Mouse (Mus musculus): ENCODE data around the gene Slc30a7.

Slc30a7 gene

DNA sequence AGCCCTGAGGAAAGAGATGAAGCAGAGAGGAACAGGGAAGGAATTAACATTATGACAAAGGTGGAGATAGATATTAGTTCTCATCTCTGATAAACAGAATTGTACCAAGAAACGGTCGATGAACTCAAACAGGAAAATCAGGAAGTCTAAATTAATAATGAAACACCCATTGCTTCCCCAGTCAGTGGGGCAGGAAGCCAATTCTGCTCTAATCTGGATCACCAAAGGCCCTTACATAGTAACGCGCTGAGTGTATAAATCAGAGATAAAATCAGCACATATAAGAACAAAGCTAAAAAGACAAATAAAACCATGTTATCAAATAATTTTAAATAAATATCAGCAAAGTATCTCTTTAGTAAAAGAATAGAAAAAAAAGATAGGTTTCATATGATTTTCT lies 15.1 kb downstream of the Slc30a7 start:
- DNase-seq (ENCODE audit: low read depth), result no peak

- DNase-seq (ENCODE audit: low read depth), result no peak
Observed at GRCm38 (mm10) chr3:115985183-115985892, 21.9 kb downstream of the Slc30a7 start.

DNA sequence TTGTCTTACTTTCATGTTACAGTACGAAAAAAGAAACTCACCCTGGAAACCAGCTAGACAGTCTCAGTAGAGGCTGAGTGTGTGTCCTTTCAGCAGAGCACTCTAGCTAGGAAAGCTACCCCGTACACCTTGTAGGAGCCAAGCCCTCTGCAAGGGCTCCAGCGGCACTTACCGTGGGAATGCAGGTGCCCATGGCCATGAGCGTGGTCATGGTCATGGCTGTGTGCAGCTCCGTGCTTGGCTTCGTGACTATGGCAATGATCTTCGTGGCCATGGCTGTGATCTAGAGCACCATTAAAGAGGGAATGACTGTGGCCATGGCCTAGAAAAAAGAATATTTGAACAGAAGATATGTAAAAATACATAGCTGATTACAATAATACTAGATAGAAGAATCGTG lies 22.6 kb downstream of the Slc30a7 start:
- no peak for DNase-seq (ENCODE audit: low read depth)

GRCm38 (mm10) chr3:115983217-115983616 lies 24.0 kb downstream of the Slc30a7 start:
- DNase-seq (ENCODE audit: low read depth), result no peak

GRCm38 (mm10) chr3:115979000-115979399 lies 28.2 kb downstream of the Slc30a7 start:
- peak; percentile 82 for DNase-seq (ENCODE audit: low read depth)

- peak; percentile 62 for DNase-seq (ENCODE audit: low read depth)
Observed at GRCm38 (mm10) chr3:115974995-115975394, 32.2 kb downstream of the Slc30a7 start.

- peak; percentile 77 for DNase-seq (ENCODE audit: low read depth)
Observed at GRCm38 (mm10) chr3:115974228-115974627, 33.0 kb downstream of the Slc30a7 start.

GRCm38 (mm10) chr3:115971891-115972646 lies 35.1 kb downstream of the Slc30a7 start:
- DNase-seq (ENCODE audit: low read depth), result peak; percentile 90

GRCm38 (mm10) chr3:115971045-115971785 lies 36.0 kb downstream of the Slc30a7 start:
- DNase-seq (ENCODE audit: low read depth), result peak; percentile 81

DNA sequence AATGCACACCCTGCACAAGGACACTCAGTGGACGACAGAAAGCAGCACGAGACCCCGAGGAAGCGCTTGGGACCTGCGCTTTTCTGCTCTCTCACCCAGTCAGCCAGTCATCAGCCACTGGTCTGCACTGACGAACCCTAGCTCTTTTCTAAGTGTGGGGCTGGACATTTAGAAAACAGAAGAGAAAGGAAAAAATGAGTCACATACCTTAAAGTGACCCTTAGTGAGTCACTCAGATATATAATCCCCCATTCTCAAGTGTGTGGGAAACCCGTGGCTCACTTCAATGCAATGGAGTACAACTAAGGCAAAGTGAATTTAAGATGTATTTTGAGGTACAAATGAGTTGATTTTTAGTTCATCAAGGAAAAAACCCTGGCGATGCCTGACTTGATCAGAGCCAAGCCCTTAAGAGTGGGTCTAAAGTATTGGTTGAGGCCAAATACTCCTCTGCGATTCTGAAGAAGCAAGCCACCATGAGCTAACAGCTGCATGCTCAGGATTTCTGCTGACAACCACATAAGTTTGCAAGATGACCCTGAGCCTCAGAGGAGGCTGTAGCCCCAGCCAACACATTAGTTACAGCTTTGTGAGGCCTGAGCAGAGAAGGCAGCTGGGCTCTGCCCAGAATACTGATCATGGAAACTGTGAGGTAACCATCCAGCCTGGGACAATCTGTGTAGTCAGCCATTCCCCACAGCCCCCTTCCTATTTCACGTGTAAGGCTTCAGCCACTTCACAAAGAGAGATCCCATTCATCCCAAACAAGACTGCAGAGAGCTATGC lies 38.3 kb downstream of the Slc30a7 start:
- no peak for DNase-seq (ENCODE audit: low read depth)

GRCm38 (mm10) chr3:115964071-115964470 lies 43.1 kb downstream of the Slc30a7 start:
- DNase-seq (ENCODE audit: low read depth), result no peak

GRCm38 (mm10) chr3:115963597-115963996 lies 43.6 kb downstream of the Slc30a7 start:
- no peak for DNase-seq (ENCODE audit: low read depth)

GRCm38 (mm10) chr3:115962028-115962415 lies 45.2 kb downstream of the Slc30a7 start:
- no peak for DNase-seq (ENCODE audit: low read depth)

DNA sequence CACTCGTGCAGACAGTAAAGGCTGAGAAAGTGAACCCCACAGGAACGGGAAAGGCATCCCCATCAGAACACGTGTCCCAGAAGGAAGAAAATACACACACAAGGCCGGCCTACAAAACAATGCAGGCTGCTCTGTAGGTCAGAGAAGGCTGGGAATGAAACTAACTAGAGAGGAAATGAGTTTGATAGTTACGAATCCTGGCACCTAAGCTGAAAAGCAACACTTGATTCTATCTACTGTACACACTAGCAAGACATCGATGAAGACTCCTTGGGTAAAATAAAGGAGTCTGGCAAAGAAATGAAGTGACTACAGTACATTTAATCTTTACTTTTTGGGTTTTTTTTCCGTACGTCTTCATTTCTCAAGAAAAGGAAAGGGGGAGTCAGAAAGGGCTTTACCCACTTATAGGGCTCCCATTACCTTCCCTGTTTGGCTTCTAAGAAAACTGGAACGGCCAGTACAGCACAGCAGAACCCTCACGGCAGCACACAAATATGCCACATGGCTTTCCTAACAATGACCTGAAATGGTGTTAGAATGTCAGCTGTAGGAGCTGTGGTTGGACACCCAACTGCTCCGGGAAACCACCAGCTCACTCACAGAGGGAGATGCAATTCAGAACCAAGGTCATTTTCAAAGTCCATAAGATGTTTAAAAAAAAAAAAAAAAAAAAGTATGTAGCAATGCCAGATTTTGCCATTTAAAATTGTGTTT lies 45.7 kb downstream of the Slc30a7 start:
- no peak for DNase-seq (ENCODE audit: low read depth)

GRCm38 (mm10) chr3:115957223-115957622 lies 50.0 kb downstream of the Slc30a7 start:
- no peak for DNase-seq (ENCODE audit: low read depth)

DNA sequence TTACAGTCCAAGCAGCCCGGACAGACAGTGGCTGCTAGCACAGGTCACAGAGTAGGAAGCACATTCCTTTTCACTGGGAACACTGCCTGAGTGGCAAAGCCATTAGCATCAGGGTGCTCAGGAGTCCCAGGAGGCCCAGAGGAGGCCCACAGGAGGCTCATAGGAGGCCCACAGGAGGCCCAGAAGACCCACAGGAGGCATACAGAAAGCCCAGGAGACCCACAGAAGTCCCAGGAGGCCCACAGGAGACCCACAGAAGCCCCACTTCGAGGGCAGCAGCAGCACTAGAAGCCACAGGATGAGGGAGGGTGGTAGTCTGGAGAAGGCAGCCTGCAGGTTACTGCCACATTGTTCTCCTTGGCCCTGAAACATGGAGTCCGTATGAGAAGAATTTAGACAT lies 54.1 kb downstream of the Slc30a7 start:
- no peak for DNase-seq (ENCODE audit: low read depth)

GRCm38 (mm10) chr3:115952356-115952755 lies 54.9 kb downstream of the Slc30a7 start:
- no peak for DNase-seq (ENCODE audit: low read depth)

GRCm38 (mm10) chr3:115951221-115951620 lies 56.0 kb downstream of the Slc30a7 start:
- no peak for DNase-seq (ENCODE audit: low read depth)

DNA sequence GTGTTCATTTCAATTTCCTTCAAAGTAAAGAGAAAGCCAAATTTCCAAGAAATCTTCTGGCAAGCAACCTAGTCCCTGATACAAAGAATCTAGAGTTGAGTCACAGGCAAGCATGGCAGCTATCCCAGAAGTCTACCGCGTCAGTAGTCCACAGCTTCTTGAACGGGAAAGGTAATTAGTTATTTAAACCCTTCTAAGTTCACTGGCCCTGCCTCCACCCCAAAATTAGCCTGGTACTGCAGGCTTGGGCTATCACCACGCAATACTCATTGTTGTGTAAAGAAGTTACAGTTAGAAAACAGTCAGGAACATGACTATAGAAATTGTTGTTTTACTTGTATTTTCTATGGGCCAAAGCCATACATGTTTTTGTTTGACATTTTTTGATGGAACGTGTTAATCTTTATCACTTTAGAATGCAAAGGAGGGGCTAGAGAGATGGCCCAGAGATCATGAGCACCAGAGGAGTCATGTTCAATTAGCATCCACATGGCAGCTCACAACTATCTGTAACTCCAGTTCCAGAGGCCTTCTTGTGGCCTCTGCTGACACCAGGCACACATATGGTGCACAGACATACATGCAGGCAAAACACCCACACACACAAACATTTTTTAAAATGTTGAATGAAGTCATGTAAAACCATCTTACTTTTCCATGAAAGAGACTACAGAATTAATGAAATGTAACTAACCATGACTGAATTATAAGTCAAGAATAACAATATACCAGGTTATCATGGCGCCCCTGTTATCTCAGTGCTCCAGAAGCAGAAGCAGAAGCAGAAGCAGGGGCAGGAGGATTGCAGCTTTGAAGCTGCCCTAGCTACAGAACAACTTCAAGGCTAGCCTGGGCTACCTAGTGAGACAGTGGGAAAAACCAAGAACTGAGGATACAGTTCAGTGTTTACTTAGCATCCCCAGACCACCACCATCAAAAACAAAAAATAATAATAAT lies 57.0 kb downstream of the Slc30a7 start:
- no peak for DNase-seq (ENCODE audit: low read depth)

Measured in naive thymus-derived CD4-positive, alpha-beta T cell, adult 2 months (primary cell).